Mouse (Mus musculus): ENCODE data around the gene Ssu2. TPM values are rescaled to one million over a fixed set of nuclear protein-coding genes. Genes with fewer than 3 reads are reported as not detected.
A peak's percentile ranks its signal among the peaks of the same experiment; 100 is the strongest.

Ssu2 gene
- 0.23 TPM in 1 of 2 replicates, not detected in the other for polyA plus RNA-seq (2015; fragmentation: Nextera tagmentation; extraction: Ambion mirVana)

DNA sequence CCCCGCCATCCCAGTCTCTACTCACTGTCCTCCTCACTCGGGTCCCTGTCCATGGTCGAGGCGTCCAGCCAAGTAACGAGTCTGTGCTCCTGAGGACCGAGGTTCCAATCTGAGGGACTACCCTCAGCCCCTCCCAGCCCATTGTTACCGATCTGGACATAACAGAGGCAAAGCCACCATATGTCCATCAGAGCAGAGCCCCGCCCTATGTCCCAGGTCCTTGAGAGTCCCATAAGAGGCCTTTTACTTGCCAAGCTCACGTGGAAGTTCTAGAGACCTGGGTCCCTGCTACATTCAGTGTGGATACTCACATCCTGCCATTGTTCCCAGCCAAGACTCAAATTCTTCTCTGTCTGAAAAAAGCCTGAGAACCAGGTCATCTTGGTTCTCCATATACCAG is at the start of gene Ssu2:
TSS of gene Ssu2 (minus strand) at position 77 of the 400 bp plus-strand sequence.
- Histone ChIP-seq H3K4me1 (replicated peaks) (0 out of 2 replicates have a peak, but pooled peaks cover 3% of the 10 kb centered on the region), H3K4me3 (replicated peaks) (no peak within 1 kb of the TSS), H3K27ac (no peak within 1 kb of the TSS), H3K9me3 (no peaks in the 10 kb centered on the region), H3K27me3 (no peaks in the 10 kb centered on the region), H3K9ac (replicated peaks) (no peak within 1 kb of the TSS), H3K4me2 (replicated peaks) (no peak within 1 kb of the TSS), H3K36me3 (no peaks in the 10 kb centered on the region)
- no peak for ATAC-seq
- WGBS, result 81% methylated on average over 9 of the region's 9 CpGs

- no peak for ATAC-seq
- Histone ChIP-seq H3K4me1 (replicated peaks) (no peaks in the 10 kb centered on the region), H3K9ac (replicated peaks) (no peak overlapping the region), H3K4me3 (replicated peaks) (no peak overlapping the region), H3K27me3 (no peaks in the 10 kb centered on the region), H3K36me3 (no peaks in the 10 kb centered on the region), H3K4me2 (replicated peaks) (no peak overlapping the region), H3K27ac (no peak overlapping the region), H3K9me3 (no peaks in the 10 kb centered on the region)
- WGBS, result 78% methylated on average over 6 of the region's 6 CpGs
These were observed 38.4 kb upstream of the Ssu2 start for GRCm38 (mm10) chr6:112426018-112426732.

GRCm38 (mm10) chr6:112423746-112424501 is 36.1 kb upstream of the Ssu2 start:
- Histone ChIP-seq H3K36me3 (no peaks in the 10 kb centered on the region), H3K27me3 (no peaks in the 10 kb centered on the region), H3K4me1 (replicated peaks) (no peaks in the 10 kb centered on the region), H3K4me3 (replicated peaks) (no peak overlapping the region), H3K9me3 (0 out of 2 replicates have a peak, but pooled peaks cover 3% of the 10 kb centered on the region), H3K27ac (no peak overlapping the region), H3K9ac (replicated peaks) (no peak overlapping the region), H3K4me2 (replicated peaks) (no peak overlapping the region)
- ATAC-seq, result no peak
- 91% methylated on average over 8 of the region's 8 CpGs for WGBS

DNA sequence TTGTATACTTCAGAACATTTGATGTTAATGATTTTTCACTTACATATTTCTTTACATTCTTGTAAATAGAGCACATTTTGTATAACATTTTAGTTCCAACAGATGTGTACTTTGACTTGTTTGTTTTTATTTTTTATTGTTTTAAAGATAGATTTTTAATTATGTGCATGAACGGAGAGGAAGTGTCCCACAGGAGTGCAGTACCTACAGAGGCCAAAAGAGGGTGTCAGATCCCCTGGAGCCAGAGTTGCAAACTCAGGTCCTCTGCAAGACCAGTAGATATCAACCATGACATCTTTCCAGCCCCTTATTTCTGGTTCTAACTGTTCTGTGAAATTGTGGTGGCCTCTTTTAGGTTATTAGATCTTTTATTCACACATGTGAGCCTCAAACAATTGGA is 33.1 kb upstream of the Ssu2 start:
- Histone ChIP-seq H3K4me2 (replicated peaks) (no peak overlapping the region), H3K36me3 (no peaks in the 10 kb centered on the region), H3K4me1 (replicated peaks) (no peaks in the 10 kb centered on the region), H3K9me3 (0 out of 2 replicates have a peak, but pooled peaks cover 3% of the 10 kb centered on the region), H3K9ac (replicated peaks) (no peak overlapping the region), H3K27ac (no peak overlapping the region), H3K27me3 (no peaks in the 10 kb centered on the region), H3K4me3 (replicated peaks) (no peak overlapping the region)
- ATAC-seq, result no peak
- WGBS, result 100% methylated on average over 1 of the region's 1 CpGs

DNA sequence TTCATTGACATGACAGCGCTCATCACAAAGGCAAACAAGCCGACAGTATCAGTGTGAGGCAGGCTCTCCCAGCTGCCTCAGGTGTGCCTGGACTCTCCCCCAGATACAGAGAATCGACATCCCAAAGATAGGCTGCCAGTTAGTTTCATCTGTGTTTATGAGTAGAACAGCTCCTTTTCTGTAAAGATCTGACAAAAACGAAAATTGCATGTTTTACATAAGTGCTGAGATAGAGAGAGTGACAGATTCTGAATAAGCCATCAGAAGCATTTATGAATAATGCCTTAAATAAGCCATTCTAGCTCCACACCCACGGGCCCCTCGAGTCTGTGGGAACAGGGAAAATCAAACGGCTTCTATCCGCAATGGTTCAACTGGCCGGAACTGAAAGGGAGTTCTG is 31.5 kb upstream of the Ssu2 start:
- 79% methylated on average over 9 of the region's 9 CpGs for WGBS
- no peak overlapping the region for H3K9ac ChIP-seq (replicated peaks)
- no peak overlapping the region for H3K4me2 ChIP-seq (replicated peaks)
- H3K4me1 ChIP-seq (replicated peaks), result no peaks in the 10 kb centered on the region
- no peaks in the 10 kb centered on the region for H3K27me3 ChIP-seq
- no peak overlapping the region for H3K4me3 ChIP-seq (replicated peaks)
- H3K27ac ChIP-seq, result no peak overlapping the region
- H3K9me3 ChIP-seq, result 0 out of 2 replicates have a peak, but pooled peaks cover 3% of the 10 kb centered on the region
- no peak for ATAC-seq
- H3K36me3 ChIP-seq, result no peaks in the 10 kb centered on the region

GRCm38 (mm10) chr6:112404111-112404510 is 16.3 kb upstream of the Ssu2 start:
- no peaks in the 10 kb centered on the region for H3K36me3 ChIP-seq
- no peak overlapping the region for H3K9ac ChIP-seq (replicated peaks)

DNA sequence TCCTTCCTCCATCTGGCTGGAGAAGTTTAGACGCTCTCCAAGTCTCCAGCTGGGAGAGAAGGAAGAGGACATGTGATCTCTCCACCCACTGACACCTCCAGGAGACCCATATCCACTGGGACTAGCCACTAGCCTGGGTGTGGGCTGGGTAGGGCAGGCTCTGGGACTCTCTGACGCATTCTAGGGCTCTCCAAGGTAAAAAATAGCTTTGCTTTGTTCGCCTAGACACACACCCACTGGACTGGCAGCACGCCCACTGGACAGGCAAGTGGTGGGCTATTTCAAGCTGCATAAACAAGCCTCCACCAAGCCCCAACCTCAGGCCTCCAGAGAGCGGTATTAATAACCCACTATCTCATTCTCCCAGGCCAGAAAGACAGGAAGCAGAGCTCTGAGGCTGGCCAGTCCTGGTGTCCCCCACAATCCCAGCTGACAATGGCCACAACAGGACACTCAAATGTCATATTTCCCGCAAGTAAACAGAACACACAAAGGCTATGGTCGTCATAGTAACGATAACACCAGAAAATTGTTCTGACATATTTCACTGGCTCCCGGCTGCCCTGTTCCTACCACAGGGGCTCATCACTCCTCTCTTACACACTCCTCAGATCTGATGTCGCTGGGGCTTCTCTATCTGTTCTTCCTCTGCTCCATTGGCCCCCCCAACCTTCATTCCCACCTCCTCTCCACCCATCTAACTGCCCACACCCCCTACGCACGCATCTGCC is 14.3 kb upstream of the Ssu2 start:
- H3K9me3 ChIP-seq, result no peaks in the 10 kb centered on the region
- H3K4me1 ChIP-seq (replicated peaks), result no peaks in the 10 kb centered on the region
- H3K4me2 ChIP-seq (replicated peaks), result no peak overlapping the region
- no peak overlapping the region for H3K27ac ChIP-seq
- H3K9ac ChIP-seq (replicated peaks), result no peak overlapping the region
- H3K27me3 ChIP-seq, result no peaks in the 10 kb centered on the region
- WGBS, result 78% methylated on average over 12 of the region's 12 CpGs
- ATAC-seq, result peak; percentile 74
- H3K36me3 ChIP-seq, result no peaks in the 10 kb centered on the region
- no peak overlapping the region for H3K4me3 ChIP-seq (replicated peaks)

More at GRCm38 (mm10) chr6:112404111-112404510, 16.3 kb upstream of the Ssu2 start:
- no peak overlapping the region for H3K4me2 ChIP-seq (replicated peaks)
- H3K9me3 ChIP-seq, result no peaks in the 10 kb centered on the region
- no peaks in the 10 kb centered on the region for H3K27me3 ChIP-seq
- WGBS, result 83% methylated on average over 5 of the region's 5 CpGs
- no peak overlapping the region for H3K27ac ChIP-seq
- ATAC-seq, result no peak
- H3K4me3 ChIP-seq (replicated peaks), result no peak overlapping the region
- H3K4me1 ChIP-seq (replicated peaks), result no peaks in the 10 kb centered on the region

GRCm38 (mm10) chr6:112397351-112397750 is 9.5 kb upstream of the Ssu2 start:
- ATAC-seq, result no peak
- H3K4me1 ChIP-seq (replicated peaks), result no peaks in the 10 kb centered on the region
- H3K4me2 ChIP-seq (replicated peaks), result no peak overlapping the region
- H3K27ac ChIP-seq, result no peak overlapping the region
- 91% methylated on average over 3 of the region's 3 CpGs for WGBS
- no peaks in the 10 kb centered on the region for H3K27me3 ChIP-seq
- H3K9me3 ChIP-seq, result no peaks in the 10 kb centered on the region
- H3K4me3 ChIP-seq (replicated peaks), result no peak overlapping the region
- H3K36me3 ChIP-seq, result no peaks in the 10 kb centered on the region
- no peak overlapping the region for H3K9ac ChIP-seq (replicated peaks)

GRCm38 (mm10) chr6:112396352-112396751 is 8.5 kb upstream of the Ssu2 start:
- Histone ChIP-seq H3K4me2 (replicated peaks) (no peak overlapping the region), H3K4me1 (replicated peaks) (no peaks in the 10 kb centered on the region), H3K9me3 (no peaks in the 10 kb centered on the region), H3K27ac (no peak overlapping the region), H3K36me3 (no peaks in the 10 kb centered on the region), H3K27me3 (no peaks in the 10 kb centered on the region), H3K9ac (replicated peaks) (no peak overlapping the region), H3K4me3 (replicated peaks) (no peak overlapping the region)
- no peak for ATAC-seq
- WGBS, result 89% methylated on average over 3 of the region's 3 CpGs

DNA sequence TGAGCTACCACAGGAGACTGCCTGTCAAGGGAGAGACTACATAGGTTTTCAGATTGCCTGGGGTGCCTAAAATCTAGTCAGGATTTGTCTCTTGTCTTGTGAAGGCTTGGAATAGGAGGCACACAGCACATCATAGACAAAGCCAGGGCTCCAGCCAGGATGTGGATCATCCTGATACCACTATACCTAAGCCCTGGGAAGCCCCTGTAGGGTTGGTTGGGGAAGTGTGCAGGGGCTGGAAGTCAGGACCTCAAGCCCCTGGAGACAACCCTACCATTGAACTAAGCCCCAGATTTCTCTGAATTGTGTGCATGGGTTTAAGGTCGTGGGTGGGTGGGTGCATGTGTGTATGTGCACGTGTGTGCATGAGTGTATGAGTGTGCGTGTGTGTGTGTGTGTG is 562 bp upstream of the Ssu2 start:
- no peak overlapping the region for H3K9ac ChIP-seq (replicated peaks)
- 84% methylated on average over 3 of the region's 3 CpGs for WGBS
- H3K9me3 ChIP-seq, result no peaks in the 10 kb centered on the region
- ATAC-seq, result no peak
- no peak overlapping the region for H3K27ac ChIP-seq
- no peaks in the 10 kb centered on the region for H3K27me3 ChIP-seq
- no peak overlapping the region for H3K4me2 ChIP-seq (replicated peaks)
- H3K4me1 ChIP-seq (replicated peaks), result no peaks in the 10 kb centered on the region
- no peak overlapping the region for H3K4me3 ChIP-seq (replicated peaks)
- H3K36me3 ChIP-seq, result no peaks in the 10 kb centered on the region

DNA sequence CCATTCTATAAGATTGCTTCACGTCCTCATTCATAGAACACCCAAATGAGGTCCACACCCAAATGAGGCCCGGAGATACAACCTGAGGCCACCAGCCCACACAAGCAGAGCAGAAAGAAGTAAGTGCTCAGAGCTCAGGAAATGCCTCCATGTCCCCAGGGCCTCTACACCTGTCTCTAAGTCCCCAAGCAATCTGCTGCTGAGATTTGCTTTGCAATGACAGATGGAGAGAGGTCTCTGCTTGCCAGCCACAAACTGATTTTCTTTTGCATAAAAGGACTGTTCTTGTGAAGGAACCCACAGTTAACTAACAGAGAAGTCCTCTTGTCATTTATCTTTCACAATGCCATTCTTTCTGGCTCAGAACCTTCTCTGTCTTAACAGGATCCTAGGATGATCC is 1.6 kb downstream of the Ssu2 start:
- no peaks in the 10 kb centered on the region for H3K27me3 ChIP-seq
- WGBS, result 89% methylated on average over 2 of the region's 2 CpGs
- 0 out of 2 replicates have a peak, but pooled peaks cover 4% of the 10 kb centered on the region for H3K4me1 ChIP-seq (replicated peaks)
- no peak overlapping the region for H3K27ac ChIP-seq
- no peak for ATAC-seq
- H3K36me3 ChIP-seq, result no peaks in the 10 kb centered on the region
- H3K9ac ChIP-seq (replicated peaks), result no peak overlapping the region
- H3K4me2 ChIP-seq (replicated peaks), result no peak overlapping the region
- no peaks in the 10 kb centered on the region for H3K9me3 ChIP-seq
- H3K4me3 ChIP-seq (replicated peaks), result no peak overlapping the region

Measured in midbrain, embryonic 13.5 days (tissue).